Mouse (Mus musculus): Measurements from ENCODE around the gene Megf11.

The Megf11 gene

DNA sequence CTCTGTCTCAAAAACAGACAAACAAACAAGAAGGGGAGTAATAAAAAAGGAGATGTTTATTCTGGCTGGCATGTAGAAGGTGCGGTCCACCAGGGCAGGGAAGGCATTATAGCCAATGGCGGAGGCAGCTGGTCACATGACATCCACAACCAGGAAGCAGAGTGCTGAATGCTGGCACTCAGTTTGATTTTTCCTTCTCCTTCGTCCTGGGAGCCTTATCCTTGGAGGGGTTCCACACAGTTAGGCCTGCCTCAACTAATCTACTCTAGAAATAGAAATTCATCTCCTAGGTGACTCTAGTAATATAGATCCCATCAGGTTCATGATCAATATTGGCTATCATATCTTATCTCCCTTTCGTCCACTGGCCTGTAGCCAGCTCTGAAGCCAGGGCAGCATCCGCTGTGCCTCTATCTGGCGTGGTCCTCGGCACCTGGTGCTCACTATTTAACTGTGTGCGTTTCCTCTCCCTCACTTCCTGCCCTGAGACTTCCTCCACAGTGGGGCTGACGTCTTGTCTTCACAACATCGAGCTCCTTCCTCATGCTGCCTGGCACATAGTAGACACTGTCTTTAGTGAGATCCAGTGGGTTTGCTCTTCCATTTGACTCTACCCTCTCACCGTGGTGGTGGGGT, 171.8 kb downstream of the Megf11 start:
- DNase-seq (ENCODE audit: extremely low read depth, insufficient read length, low spot score), result no peak

DNA sequence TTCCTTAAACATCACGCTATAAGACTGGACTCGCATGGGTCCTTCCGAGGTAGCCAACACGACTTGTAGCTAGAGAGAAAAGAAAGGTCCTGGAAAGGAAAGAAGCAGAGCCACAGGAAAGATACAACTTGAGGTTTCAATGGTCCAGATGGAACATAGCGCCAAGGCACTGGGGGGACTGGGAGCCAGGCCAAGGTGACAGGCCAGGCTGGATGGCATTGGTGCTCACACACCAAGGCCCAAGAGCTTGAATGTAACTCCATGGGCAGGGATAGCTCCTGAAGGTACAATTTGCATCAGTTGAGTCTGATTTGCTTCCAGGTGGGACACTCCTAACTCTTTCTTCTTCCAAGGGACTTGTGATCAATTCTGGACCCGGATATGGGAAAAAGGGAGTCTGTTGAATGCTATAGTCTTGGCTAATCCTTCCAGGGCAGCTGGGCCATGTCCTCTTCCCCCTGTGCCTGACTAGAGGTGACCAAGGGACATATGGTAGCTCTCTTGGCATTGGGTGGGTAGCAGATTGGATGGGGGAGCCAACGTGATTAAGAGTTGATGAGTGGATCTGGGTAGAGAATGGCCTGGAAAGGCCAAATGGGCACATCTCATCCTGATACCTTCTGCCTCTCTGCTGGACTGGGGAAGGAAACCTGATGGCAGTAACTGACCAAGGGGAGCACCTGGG, 172.6 kb downstream of the Megf11 start:
- DNase-seq (ENCODE audit: extremely low read depth, insufficient read length, low spot score), result no peak

DNA sequence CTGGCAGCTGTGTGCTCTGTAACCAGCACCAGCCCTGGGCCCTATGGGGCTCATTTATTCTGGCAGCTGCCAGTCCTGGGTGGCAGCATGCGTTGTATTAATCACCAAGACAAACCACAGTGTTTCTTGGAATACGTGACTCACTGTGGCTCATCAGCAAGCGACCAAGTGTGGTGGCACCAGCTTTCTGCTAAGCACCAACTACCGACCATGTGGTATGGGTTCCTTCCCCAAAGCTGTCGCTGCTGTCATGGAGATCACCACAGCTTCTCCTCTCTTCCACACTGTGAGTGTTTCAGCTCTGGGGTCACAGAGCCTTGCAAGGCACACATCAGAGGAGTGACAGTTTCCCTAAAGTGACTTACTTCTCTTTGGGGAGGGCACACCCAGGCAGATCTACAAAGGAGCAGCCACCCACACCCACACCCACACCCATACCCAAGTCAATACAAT, 178.9 kb downstream of the Megf11 start:
- peak; percentile 63 for DNase-seq (ENCODE audit: extremely low read depth, insufficient read length, low spot score)

DNA sequence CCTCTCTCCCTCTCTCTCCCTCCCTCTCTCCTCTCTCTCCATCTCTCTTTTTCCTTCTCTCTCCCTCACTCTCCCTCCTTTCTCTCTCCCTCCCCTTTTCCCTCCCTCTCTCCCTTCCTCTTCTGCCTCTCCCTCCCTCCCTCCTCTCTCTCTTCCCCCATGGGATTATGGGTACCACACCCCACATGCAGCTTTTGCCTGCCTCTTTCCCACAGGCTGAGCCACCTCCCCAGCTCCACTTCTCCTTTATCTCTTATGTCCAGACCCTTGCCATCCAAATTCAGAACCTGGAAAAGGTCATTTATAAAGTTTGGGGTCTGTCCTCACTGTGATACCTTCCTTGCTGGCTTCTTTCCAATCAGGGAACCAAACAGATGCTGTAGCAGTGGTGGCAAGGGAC, 180.5 kb downstream of the Megf11 start:
- no peak for DNase-seq (ENCODE audit: extremely low read depth, insufficient read length, low spot score)

DNA sequence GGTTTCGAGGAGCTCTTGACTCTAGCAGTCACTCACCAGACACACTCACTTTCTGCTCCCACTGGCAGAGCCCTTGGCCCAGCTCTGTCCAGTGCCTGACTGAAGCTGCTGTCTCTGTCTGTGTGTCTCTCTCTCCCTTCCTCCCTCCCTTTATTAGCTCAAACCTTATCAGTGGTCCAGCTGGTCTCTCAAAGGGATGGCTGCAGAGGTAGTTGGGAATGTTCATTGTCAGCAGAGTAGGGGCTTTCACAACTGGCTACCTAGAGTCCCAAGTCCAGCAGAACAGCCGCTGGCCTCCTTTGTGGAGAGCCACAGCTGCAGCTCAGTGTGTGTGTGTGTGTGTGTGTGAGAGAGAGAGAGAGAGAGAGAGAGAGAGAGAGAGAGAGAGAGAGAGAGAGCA, 180.9 kb downstream of the Megf11 start:
- no peak for DNase-seq (ENCODE audit: extremely low read depth, insufficient read length, low spot score)

DNA sequence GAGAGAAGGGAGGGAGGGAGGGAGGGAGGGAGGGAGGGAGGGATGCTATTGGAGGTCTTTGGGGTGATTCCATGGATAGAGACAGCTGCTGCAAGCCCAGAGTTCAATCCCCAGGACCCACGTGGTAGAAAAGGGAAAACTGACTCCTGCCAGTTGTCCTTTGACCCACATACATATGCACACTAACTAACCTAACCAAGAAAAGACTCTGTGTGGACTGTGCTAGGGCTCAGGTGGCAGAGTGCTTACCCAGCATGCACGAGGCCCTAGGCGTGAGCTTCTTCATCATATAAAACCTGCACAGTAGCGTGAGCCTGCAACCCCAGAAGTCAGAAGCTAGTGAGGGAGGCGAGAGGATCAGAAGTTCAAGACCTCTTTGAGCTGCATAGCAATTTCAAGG, 182.1 kb downstream of the Megf11 start:
- no peak for DNase-seq (ENCODE audit: extremely low read depth, insufficient read length, low spot score)

DNA sequence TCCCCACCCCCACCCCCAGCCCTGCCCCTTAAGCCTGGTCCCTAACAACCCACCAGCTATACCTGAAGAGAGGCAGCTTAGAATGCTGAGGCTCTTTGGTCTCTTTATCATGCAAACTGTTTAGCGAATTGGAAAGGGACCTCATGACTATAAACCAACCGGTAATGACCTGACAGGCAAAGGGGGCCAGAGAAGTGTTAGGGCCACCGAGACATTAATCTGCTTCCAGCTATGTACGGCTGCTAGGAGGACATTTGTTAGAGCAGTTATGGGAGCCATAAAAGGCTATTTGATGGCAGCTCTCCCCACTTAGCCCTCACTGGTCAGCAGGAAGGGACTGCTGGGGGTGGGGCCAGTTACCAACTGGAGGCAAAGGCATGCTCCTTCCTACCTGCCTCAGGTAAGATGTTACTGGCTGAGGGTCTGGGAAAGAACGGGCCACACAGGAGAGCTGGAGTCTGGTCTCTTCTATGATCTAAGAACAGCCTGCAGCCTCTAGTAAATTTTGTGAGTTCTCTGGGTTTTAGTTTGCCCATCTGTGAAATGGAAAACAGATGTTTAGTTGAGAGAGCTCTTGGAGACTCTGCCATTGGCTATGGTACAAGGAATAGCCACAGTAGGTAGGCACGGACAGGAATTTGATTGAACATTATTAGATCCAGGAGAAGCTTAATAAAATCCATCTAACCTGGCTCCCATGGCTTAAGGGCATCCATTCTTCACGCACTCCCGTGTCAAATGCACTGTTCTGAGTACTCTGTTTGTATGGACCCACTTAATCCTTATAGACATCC, 183.2 kb downstream of the Megf11 start:
- no peak for DNase-seq (ENCODE audit: extremely low read depth, insufficient read length, low spot score)

DNA sequence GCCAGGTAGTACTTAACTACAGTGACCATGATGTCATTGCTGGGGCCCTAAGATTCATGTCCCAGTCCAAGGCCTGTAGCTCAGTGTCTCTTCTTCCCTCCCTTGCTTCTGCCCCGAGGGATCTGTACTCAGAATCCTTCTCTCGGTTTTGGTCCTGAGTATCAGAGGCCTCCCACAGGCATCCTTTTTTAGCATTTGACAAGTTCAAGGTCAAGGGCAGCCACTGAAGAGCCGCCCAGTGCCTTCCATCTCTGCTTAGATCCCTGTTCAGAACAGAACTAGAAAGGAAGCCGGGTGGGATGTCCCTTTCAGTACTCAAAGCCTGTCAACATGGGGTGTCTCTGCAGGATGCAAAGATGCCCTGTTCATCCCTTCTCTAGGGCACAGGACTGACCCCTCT, 185.0 kb downstream of the Megf11 start:
- no peak for DNase-seq (ENCODE audit: extremely low read depth, insufficient read length, low spot score)

DNA sequence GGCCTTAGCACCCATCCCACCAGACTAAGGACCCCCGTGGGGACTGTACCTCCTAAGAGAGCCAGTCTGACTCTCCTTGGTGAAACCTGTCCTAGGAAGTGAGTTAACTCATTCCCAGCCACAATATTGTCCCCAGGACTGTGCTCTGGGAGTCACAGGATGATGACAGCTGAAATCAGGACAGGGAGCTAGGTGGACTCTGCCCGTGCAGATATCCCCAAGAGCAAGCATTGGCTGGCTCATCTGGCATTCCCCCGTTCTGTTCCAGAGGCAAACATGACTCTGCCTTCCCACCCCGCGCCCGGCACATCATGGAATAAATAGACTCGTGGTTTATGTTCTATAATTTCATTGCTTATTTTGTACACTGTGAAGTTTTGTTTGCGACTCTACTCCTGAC, 185.7 kb downstream of the Megf11 start:
- DNase-seq (ENCODE audit: extremely low read depth, insufficient read length, low spot score), result no peak

DNA sequence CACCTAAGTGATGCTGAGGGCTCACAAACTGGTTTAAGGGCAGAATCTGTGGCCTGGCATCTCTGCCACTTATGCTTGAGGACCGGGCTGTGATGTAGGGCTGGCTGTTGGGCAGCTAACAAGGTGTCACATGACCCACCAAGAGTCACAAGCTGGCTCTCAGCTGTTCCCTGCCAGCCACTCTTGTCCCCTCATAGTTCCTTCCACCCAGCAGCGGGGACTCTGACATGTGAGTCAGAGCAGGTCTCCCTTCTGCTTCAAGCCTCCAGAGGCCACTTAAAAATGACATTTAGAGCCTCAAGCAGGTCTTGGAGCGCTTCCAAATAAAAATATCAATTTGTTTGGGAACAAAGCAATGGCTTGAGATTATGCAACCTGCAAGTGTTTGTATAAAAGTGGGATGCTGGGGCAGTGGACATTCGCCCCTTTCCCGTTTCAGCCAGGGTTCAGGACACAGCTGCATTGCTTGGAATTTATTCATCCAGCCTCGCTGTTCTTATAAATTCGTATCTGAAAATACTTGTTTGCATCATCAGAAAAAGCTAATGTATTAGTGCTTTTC, 187.3 kb downstream of the Megf11 start:
- DNase-seq (ENCODE audit: extremely low read depth, insufficient read length, low spot score), result peak; percentile 10

DNA sequence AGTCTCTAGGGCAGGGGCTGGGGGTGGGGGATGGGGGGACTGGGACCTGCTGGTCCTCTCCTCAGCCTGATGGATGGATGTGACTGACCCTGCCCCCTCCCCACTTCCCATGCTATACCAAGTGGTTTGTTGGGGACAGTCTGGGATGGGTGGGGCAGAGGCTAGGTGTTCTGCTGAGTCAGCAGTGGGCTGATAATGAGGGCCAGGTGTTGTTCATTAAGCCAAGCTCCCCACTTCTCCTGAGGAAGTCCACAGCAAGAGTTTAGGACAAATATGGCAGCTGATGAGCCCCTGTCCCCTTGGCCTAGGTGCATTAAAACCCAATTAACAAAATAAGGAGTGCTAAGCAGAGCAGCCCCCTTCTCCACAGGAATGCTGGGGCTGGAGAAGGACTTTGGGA, 190.2 kb downstream of the Megf11 start:
- no peak for DNase-seq (ENCODE audit: extremely low read depth, insufficient read length, low spot score)

DNA sequence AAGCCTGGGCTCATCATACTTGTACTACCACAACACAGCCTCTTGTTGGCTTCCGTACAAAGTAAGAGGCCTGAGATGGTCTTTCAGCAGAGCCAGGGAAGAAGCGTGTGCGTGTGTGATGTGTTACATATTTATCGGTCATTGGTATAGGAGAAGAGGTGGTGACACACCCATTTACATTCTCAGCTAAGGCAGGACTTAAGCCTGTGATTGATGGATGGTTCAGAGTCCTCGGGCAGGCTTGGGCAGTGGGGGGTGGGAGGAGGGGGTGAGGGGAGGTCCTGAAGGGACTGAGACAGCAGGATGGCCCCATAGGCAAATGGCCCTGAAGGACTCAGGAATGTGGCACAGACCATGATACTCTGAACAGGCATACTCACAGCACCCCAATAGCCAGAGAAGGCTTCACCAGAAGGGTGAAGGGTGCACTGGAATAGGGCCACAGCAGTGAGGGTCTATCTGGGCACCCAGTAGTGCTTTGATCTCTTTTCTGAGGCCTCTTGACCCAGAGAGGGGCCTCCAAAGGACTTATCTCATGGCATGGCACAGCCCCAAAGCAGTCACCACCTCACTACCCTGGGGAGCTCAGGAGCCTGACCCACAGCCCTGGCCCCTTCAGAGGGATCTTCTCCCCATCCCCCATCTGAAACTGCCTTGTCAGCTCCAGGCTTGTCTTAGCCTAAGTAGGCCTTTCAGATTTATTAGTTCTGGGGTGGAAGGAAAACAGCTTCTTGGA, 190.9 kb downstream of the Megf11 start:
- DNase-seq (ENCODE audit: extremely low read depth, insufficient read length, low spot score), result no peak

DNA sequence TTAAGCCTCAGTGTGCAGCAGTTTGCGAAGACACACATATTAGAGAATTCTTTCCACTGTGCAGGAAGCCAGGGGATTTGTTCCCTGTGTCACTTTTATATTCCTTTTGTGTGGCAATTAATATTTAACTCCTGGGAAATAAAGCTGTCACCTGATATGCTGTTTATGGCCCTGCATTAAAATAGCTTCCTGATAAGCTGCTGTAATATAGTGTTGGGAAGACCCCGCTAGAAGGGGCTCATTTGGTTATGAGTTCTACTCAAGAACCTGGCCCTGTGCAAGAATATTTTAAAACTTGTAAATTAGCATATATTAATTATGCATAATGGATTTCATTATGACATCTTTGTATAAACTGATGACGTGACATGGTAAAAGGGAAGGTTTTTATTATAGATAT, 191.7 kb downstream of the Megf11 start:
- DNase-seq (ENCODE audit: extremely low read depth, insufficient read length, low spot score), result no peak

DNA sequence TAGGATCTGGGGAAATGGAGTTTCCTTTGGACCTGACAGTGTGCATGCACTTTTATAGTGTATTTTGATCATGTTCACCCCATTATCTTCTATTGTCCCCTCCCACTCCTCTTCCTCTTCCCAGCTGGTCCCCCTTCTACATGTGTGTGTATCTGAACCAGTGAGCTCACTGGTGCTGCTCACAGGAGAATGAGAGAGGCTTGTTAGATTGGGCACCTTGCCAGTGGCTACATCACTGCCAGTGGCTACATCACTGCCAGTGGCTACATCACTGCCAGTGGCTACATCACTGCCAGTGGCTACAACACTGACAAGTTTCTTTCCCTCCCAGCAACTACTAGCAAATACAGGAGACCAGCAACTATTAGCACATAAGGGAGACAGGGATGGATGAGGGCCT, 192.6 kb downstream of the Megf11 start:
- DNase-seq (ENCODE audit: extremely low read depth, insufficient read length, low spot score), result no peak

DNA sequence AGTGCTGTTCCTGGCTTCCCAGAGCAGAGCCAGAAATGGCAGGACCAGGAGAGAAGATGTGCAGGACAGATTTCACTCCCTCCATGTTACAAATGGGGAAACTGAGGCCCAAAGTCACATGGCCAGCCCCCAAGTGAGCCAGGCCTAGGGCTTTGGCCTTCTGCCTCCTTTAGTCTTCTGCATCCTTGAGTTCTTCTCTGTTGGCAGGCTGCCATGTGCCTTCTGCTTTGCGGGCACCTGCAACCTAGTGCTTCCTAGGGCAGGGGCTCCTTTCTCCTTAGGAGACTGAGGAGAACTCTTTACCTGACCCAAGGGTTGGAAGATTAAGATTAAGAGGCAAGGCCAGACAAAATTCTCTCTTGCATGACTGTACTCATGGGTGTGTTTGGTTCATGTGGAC, 193.9 kb downstream of the Megf11 start:
- no peak for DNase-seq (ENCODE audit: extremely low read depth, insufficient read length, low spot score)

DNA sequence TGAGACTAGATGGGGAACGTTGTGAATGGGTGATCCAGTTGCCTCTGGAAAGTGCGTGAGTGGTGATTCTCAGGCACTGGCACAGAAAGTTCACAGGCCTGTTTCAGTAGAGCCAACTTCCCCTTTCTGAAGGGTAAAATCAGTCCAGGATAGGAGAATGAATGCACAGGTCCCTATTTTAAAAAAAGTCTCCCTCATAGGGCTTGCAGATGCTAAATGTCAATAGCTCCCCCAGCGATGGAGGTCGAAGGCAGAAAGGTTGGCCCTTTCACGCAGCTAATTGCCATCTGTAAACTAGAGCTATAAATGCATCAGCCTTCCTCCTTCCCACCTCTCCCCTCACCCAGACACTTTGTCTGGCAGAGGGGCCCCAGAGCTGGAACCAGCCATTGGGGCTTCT, 200.9 kb downstream of the Megf11 start:
- DNase-seq (ENCODE audit: extremely low read depth, insufficient read length, low spot score), result no peak

DNA sequence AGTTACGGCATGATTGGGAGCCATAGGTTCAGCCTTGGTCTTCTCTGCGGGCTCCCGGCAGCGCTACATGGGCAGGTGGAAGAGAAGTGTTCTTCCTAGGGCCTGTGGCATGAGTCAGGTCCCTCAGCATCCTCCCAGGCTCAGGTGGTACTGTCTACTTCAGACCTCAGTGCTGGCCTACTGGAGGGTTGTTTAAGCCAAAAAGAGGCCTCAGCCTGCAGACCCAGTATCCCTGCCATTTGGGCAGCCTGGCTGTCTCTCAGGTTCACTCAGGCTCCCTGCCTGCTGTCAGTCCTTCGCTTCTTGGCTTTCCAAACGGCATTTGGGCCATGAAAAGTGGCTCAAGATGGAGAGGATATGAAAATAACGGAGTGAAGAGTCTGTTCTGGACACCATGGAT, 202.6 kb downstream of the Megf11 start:
- no peak for DNase-seq (ENCODE audit: extremely low read depth, insufficient read length, low spot score)

DNA sequence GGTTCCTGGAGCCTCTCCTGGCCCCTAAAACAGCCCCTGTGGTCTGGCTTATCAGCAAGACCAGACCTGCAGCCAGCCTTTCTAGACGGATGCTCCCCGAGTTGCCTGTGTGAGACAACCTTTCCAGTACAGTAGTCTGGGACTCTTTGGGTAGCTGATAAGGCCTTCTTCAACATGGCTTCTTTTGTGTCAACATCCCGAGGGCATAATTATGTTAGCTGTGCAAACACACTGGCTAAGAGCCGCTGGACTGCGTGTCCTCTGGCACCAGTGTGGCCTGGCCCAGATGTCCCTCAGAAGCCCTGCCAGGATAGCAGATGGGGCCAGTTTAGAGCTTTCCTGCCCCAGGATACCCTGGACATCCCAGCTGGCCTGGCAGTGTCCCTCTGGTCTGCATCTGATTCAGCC, 205.2 kb downstream of the Megf11 start:
- DNase-seq (ENCODE audit: extremely low read depth, insufficient read length, low spot score), result no peak

DNA sequence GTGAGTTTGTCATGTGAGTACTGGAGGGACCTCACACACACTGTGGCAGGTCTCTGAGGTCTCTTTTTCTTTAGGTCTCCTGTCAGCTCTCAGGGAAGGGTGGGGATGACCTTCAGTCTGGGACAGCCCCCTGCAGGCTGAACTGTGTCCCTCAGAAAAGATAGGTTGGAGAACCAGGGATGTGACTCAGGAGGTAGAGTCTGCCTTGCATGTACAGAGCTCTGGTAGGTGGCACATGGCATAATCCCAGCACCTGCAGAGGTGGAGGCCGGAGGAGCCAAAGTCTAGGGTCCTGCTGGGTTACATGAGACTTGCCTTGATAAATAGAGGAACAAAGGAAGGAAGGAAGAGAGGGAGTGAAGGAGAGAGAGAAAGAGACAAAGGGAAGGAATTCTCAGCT, 206.0 kb downstream of the Megf11 start:
- DNase-seq (ENCODE audit: extremely low read depth, insufficient read length, low spot score), result no peak

DNA sequence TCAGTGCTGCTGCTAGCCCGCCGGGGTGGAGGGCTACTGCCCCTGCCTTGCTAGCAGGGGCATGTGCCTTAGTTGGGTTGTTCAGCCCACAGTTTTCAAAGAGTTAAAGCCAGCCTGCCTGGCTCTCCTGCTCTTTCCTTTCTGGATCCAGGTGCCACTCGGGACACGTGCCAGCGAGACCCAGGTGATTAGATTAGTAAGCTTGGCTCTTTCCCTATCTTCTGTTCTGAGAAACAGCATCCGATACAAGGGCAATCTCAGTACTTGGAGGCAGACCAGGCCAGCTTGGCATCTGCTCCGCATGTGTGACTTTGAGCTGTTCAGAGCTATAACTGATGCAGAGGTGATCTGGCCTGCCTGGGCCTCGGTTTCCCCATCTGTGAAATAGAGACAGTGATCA, 209.0 kb downstream of the Megf11 start:
- no peak for DNase-seq (ENCODE audit: extremely low read depth, insufficient read length, low spot score)

DNA sequence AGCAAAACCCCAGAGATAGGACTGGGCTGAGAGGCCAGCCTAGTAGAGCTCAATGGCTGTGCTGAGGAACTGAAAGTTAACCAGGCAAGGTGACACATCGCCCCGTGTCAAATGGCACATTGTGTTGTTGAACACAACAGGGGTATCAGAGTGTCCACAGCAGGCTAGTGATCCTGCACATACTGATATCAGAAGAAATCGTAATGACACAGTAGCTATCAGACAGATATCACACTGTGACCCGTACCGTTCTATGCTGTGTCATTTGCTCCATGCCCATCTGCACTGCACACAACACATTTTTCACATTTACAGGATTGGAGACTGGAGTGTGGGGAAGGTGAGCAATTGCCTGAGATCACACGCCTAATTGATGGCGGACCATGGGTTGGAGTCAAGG, 213.0 kb downstream of the Megf11 start:
- no peak for DNase-seq (ENCODE audit: extremely low read depth, insufficient read length, low spot score)

Measured in 3134 (cell line).